Mouse (Mus musculus): Measurements from ENCODE around the gene Rbms3.

The Rbms3 gene

DNA sequence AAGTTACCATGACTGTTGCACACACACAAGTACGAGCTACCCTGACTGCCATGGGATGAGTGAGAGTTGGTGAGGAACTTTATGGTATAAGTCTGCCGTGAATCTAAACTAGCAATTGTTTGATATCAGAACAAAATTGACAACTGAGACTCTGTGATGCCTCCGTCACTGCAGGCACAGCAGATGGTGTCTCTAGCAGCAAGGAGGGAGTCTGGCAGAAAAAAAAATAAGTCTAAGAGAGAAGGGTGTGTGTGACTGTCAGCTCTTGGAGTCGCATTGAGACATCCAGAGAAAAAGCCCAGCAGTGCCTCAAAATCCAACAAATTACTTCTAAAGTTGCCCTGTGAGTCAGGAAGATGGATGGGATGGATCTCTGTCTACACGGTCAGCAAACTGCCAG is 257.7 kb downstream of the Rbms3 start:
- DNase-seq: no peak

DNA sequence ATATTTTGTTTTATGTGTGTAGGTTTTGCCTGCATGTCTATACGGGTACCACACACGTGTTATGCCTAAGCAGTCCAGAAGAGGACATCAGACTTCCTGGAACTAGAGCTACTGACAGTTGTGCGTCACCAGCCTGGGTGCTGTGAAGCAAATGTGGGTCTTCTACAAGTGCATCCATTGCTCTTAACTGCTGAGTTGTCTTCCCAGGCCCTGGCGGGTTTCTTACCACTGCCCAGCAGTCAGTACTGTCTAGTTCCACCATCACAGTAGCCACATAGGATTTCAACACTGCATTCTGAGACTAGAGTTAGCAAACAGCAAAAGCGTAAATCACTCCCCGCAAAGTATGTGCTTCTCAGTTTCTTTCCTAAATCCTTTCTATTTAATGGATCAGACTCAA is 259.6 kb downstream of the Rbms3 start:
- DNase-seq: no peak

DNA sequence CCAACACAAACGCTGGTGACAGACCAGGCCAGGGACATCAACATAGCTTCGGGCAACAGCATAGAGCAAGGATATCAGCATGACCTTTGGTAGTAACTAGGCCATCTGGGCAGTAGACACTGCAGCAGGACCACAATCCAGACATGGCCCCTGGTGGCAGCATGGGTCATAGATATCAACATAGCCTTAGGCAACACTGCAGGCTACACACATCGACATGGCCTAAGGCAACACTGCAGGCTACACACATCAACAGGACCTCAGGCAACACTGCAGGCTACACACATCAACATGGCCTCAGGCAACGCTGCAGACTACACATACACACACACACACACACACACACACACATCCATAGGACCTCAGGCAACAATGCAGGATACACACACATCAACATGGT is 261.7 kb downstream of the Rbms3 start:
- no peak for DNase-seq

GRCm38 (mm10) chr9:117364610-117365009 is 265.1 kb downstream of the Rbms3 start:
- DNase-seq: no peak

DNA sequence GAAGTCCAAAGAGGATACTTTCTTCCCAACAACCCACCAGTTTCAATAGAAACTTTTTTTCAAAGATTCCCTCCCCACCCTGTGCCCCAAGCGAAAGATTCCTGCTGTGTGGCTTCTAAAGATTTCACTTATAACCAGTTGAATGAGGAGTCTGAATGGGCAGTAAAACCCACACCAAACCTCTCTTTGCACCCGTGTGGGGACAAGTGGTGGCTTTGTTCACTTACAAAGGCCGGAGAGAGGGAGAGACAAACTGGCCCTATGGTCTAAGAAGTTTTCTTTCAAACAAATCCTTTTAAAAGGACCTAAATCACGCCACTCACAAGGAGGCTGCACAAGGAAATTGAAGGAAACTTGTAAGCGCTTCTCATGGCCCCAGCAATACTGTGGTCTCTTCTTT is 268.3 kb downstream of the Rbms3 start:
- DNase-seq: no peak

DNA sequence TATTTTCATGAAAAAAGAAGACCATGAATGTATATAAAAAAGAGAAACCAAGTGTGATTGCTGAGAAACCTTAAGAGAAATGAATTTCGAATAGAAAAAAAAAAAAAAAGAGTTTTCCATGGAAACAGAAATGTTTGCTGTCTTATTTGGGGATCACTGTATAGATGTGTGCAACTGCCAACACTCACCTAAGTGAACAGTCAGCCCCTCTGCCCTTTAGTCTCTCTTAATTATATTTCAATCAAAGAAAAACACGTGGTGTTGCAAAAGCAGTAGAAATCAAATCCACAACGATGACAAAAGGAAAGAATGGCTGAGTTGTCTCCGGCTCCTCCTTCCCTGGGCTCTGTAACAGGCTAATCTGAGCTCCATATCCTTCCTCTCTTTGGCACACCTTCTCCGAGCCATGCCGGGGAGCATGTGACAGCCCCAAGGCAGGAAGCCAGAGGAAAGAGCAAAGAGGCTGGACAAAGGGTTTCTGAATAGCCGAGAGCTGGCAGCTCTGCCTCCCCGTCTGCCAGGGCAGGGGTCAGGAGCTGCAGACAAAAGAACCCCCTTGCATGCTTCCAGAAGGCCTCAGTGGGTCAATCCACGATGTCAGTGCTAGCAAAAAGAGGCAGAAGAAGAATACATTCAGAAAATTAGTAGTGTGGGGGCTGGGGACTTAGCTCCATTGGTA is 272.8 kb downstream of the Rbms3 start:
- peak; percentile 87 for DNase-seq

GRCm38 (mm10) chr9:117355501-117355900 is 274.2 kb downstream of the Rbms3 start:
- DNase-seq: no peak

DNA sequence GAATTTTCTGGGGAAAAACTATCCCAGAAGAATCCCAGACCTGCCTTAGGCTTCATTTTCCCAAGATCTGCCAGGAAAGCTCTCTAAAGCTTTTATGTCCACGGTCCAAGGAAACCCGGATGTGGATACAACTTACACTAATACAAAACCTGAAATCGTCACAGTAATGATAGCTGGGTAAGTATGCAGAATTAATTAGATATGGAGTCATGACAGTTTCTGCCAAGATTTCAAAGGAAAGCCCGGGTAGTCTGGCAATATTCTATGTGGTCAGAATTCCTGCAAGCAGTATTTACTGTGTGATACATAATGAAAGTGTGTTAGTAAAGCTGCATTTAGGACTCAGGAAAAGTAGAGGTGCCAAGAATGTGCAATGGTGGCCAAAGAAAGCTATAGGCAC is 287.4 kb downstream of the Rbms3 start:
- DNase-seq: no peak

DNA sequence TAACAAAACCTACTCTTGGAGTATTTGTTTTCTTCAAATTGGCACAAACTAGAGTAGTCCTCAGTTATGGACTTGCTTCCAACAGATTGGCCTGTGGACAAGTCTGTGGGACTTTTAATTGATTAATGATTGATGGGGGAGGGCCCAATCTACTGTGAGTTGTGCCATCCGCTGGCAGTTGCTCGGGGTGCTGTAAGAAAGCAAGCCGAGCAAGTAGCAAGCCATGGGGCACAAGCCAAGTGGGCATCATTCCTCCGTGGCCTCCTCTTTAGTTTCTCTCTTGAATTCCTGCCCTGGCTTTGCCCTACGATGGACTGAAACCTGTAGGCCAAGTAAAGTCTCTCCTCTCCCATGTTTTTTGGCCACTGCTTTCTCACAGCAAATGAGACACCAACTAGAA is 299.0 kb downstream of the Rbms3 start:
- peak; percentile 50 for DNase-seq

- no peak for DNase-seq
Measured at GRCm38 (mm10) chr9:117319271-117319670, 310.4 kb downstream of the Rbms3 start.

DNA sequence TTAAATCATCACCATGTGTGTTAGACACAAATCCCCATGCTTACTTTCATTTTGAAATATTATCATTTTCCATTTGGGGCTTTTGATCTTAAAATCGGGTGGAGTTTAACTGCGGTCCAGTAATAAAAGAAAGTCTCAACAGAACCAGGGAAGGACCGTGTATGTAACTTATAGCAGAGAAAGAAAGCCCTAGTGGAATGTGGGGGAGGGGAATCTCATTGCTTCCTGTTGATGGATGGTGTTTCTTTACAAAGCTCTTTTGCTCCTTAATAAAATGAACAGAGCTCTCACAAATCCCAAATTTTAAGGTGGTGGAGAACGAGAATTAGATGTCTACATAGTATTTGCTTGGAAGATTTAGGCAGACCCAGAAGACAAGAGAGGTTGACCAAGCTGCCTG is 311.3 kb downstream of the Rbms3 start:
- no peak for DNase-seq

GRCm38 (mm10) chr9:117317251-117317650 is 312.5 kb downstream of the Rbms3 start:
- DNase-seq: no peak

DNA sequence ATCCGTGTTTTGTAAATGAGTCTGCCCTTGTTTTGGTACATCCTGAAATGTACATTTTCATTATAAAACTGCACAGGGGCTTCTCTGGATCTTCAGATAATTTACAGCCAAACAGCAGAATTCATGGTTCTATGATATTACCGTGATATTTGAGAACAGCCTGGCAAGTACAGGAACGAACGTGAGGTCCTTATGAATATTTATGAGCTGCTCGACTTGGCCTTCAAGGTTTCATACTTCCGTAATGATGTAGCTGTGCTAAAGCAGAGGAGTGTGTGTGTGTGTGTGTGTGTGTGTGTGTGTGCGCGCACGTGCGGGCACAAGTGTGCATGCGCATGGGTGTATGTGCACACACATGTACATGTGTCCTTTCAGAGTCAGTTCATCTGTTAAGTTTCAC is 316.1 kb downstream of the Rbms3 start:
- no peak for DNase-seq

- DNase-seq: no peak
Measured at GRCm38 (mm10) chr9:117309809-117310208, 319.9 kb downstream of the Rbms3 start.

- no peak for DNase-seq
Measured at GRCm38 (mm10) chr9:117298991-117299390, 330.7 kb downstream of the Rbms3 start.

DNA sequence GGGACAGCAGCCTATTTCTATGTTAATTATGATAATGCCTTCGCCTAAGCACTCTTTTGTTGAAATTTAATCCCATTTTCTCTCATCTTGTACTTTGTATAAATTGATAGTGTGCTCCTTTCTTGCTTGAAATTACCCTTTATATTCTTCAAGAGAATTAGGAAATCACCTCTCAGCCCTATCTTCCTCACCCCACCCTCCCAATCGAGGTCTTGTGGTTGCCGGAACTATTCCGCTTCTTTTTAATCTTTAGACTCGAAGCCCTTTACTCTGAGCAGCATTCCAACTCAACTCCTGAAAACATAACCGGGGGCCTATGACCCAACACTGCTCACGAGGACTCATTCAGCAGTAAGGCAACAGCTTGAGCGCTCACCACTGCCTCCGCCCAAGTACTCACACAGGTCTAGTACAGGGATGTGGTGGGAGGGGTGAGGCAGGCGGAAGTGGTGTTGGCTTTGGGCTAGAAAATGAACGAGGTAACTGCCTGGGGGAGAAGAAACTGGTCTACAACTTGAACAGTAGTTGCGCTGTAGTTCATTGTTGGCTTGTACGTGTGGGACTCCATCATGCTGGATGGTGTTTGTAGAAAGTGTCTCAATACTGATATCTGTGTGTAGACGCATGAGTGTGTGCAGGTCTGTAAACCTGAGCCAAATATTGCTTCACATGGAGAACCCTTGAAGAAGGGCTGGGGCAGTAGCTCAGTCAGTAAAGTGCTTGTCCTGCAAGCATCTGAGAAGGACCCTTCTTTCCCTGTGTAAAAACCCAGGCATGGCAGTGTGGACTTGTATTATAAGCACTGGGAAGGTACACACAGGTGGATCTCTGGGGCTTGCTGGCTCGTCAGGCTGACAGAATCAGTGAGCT is 331.8 kb downstream of the Rbms3 start:
- no peak for DNase-seq

DNA sequence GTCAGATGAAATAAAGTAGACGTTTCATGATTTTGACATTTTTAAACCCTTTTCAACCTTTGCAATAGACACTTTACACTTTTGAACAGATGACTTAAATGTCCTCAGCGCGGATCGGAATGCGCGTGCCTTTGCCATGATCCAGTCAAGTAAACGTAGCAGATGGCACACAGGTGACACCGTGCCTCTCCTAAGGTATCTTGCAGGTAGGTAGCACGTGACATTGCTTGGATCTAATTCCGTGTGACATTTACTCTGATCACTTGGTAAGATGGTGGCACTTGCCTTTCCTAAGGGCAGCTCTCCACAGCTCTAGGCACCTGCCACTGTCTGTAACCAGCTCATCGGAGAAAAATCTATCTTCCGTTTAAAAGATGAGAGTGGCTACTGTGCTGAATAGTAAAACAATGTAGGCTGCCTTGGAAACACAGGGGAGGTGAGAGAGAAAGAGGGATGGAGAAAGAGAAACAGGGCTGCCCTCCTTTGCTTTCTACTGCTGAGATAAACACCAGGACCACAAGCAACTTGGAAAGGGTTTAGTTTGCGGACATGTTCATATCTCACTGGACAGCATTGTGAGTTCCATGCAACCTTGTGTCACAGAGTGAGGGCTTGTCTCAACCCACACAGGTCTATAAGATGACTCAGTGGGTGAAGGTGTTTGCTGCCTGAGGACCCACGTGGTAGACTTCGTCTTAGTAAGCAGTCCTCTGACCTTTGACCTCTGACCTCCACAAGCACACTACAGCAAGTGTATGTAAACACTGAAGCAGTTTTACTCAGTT is 338.5 kb downstream of the Rbms3 start:
- no peak for DNase-seq

DNA sequence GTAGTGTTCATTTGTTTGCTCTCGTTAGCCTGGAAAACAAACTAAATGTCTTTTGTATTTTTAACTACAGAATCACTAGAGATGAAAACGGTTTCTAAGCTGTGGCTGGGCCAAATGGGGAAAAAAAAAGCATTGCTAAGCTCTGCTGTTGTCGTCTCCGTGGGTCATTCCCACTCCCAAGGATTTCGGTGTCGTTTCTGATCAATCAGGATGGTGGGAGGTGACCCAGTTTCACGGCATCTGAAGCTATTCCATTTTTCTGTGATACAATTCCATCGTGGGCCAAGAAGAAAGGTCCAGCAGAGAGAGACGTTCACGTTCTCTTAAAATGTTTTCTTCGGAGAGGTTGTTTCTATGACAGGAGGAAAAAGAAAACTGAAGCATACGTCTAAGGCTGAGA is 354.9 kb downstream of the Rbms3 start:
- no peak for DNase-seq

- DNase-seq: no peak
Measured at GRCm38 (mm10) chr9:117259614-117260013, 370.1 kb downstream of the Rbms3 start.

GRCm38 (mm10) chr9:117253361-117253760 is 376.4 kb downstream of the Rbms3 start:
- DNase-seq: no peak

DNA sequence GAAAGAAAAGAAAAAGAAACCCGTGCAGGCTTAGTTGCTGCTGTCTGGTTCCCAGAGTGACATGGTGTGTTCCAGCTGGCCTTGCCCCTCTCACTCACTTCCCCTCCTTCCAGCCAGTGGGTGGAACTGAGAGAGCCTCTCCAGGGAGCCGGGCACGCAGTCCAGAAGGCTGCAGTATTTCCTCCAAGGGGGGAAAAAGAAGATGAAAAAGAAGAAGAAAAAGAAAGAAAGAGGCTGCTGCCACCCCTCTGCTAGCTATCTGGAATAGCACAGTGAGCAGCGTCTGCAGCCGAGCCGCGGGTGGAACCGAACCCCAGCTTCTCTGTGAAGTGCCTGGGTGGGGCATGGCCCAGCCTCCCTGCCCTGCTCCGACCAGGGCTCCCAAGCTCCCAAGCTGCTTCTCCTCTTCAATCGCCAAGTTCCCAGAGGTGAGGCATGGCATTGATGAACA is 377.3 kb downstream of the Rbms3 start:
- no peak for DNase-seq

DNA sequence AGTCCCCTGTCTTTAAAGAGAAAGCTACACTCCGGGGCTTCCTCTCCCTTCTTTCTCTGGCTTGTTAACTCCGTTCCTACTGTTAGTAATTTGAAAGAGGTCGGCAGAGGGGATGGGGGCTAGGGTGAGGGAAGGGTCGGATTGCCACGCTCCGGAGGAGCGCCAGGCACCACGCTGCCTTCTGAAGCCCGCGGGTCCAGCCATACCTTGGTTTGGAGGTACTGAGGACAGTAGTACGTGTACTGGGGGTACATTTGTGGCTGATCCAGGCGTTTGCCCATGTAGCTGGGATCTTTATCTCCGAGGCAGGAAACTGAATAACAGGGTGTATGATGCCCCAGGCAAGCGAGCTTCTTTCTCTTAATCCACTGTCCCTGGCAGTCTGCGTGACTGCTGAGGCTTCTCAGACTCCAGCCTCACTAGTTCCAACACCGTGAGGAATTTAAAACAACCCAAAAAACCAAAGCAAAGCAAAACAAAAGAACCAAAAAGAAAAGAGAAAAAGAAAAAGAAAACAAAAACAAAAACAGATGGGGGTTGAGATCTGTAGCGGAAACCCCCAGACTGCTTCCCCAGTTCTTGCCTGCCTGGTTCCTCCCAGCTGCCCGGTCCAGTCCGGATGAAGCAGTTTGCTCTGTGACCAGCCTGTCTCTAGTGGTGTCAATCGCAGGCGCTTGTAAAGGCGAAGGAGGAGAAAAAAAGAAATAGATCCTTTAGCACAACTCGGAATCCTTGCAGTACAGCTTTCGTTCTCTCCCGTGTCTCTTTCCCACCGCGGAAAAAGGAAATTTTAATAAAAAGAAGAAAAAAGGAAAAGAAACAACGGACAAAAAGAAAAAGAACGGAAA is 378.0 kb downstream of the Rbms3 start:
- DNase-seq: no peak

DNA sequence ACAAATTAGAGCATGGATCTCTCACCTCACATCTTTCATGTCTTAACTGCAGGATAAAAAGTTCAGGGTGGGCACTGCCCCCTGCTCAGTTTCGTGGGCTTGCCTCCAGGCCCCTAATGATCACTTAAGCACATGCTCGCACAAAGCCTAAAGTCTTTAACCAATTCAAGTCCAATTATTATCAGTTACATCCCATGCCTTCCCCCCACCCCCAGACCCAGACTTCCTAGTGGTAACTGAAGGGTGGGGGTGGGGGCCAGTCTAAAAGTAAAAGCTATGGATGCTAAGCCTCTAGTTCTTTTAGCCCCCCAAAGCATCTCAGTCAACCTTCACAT is 378.9 kb downstream of the Rbms3 start:
- no peak for DNase-seq
